Mouse (Mus musculus): ENCODE data around the gene Sept9.

GRCm38 (mm10) chr11:117183841-117184240 lies 15.6 kb upstream of the Sept9 start:
- no peak for TF ChIP-seq GATA1 (IDR thresholded peaks at IDR 0.05; ENCODE audit: low read length)
- TF ChIP-seq TAL1 (IDR thresholded peaks at IDR 0.05; ENCODE audit: low read length) = no peak
